Mouse (Mus musculus): ENCODE measurements around the gene Stard7.

Stard7 gene

GRCm38 (mm10) chr2:127272806-127273205 is 2.8 kb downstream of the Stard7 start:
- CTCF ChIA-PET: no interaction called here

- CTCF ChIA-PET: no interaction called here
Observed at GRCm38 (mm10) chr2:127274590-127274989, 4.6 kb downstream of the Stard7 start.

- CTCF ChIA-PET: interaction anchor here (0.6 kb wide), 1 partner anchor 1022 kb away, joined by 5 read pairs; no protein-coding TSS in a partner anchor
Observed at GRCm38 (mm10) chr2:127275551-127276320, 5.7 kb downstream of the Stard7 start.

GRCm38 (mm10) chr2:127278162-127278561 is 8.1 kb downstream of the Stard7 start:
- CTCF ChIA-PET: no interaction called here

GRCm38 (mm10) chr2:127292250-127292649 is 22.2 kb downstream of the Stard7 start:
- CTCF ChIA-PET: no interaction called here

GRCm38 (mm10) chr2:127297001-127297805 is 27.2 kb downstream of the Stard7 start:
- CTCF ChIA-PET: no interaction called here

GRCm38 (mm10) chr2:127298056-127298455 is 28.0 kb downstream of the Stard7 start:
- CTCF ChIA-PET: no interaction called here

GRCm38 (mm10) chr2:127300701-127301100 is 30.7 kb downstream of the Stard7 start:
- CTCF ChIA-PET: no interaction called here

- CTCF ChIA-PET: interaction anchor here (0.7 kb wide), 1 partner anchor 18 kb away, joined by 3 read pairs; no protein-coding TSS in a partner anchor
Observed at GRCm38 (mm10) chr2:127301883-127302282, 31.9 kb downstream of the Stard7 start.

GRCm38 (mm10) chr2:127304192-127304591 is 34.2 kb downstream of the Stard7 start:
- CTCF ChIA-PET: interaction anchor here (0.5 kb wide), 1 partner anchor 680 kb away, joined by 9 read pairs; no protein-coding TSS in a partner anchor

- CTCF ChIA-PET: interaction anchor here (0.5 kb wide), 1 partner anchor 681 kb away, joined by 9 read pairs; no protein-coding TSS in a partner anchor
Observed at GRCm38 (mm10) chr2:127304609-127305210, 34.7 kb downstream of the Stard7 start.

- CTCF ChIA-PET: interaction anchor here (0.7 to 1.4 kb wide), 2 partner anchors 27 to 40 kb away, joined by 4 to 13 read pairs; no protein-coding TSS in a partner anchor
Observed at GRCm38 (mm10) chr2:127306123-127306522, 36.1 kb downstream of the Stard7 start.

GRCm38 (mm10) chr2:127307179-127307578 is 37.2 kb downstream of the Stard7 start:
- CTCF ChIA-PET: interaction anchor here (0.6 to 2.1 kb wide), 4 partner anchors 12 to 39 kb away, joined by 4 to 15 read pairs (median 4); no protein-coding TSS in a partner anchor

GRCm38 (mm10) chr2:127308660-127309059 is 38.6 kb downstream of the Stard7 start:
- CTCF ChIA-PET: interaction anchor here (0.7 to 2.1 kb wide), 3 partner anchors 28 to 57 kb away, joined by 3 to 15 read pairs (median 4); no protein-coding TSS in a partner anchor

- CTCF ChIA-PET: interaction anchor here (0.9 kb wide), 1 partner anchor 31 kb away, joined by 8 read pairs; no protein-coding TSS in a partner anchor
Observed at GRCm38 (mm10) chr2:127310246-127310645, 40.2 kb downstream of the Stard7 start.

GRCm38 (mm10) chr2:127310685-127311084 is 40.7 kb downstream of the Stard7 start:
- CTCF ChIA-PET: interaction anchor here (0.5 to 0.9 kb wide), 2 partner anchors 30 to 132 kb away, joined by 8 to 10 read pairs; no protein-coding TSS in a partner anchor

- CTCF ChIA-PET: interaction anchor here (0.5 to 1.1 kb wide), 5 partner anchors 24 to 132 kb away, joined by 3 to 10 read pairs (median 3); no protein-coding TSS in a partner anchor
Observed at GRCm38 (mm10) chr2:127311193-127311592, 41.2 kb downstream of the Stard7 start.

GRCm38 (mm10) chr2:127312801-127313200 is 42.8 kb downstream of the Stard7 start:
- CTCF ChIA-PET: interaction anchor here (0.9 kb wide), 1 partner anchor 9 kb away, joined by 3 read pairs; no protein-coding TSS in a partner anchor

GRCm38 (mm10) chr2:127313878-127314277 is 43.9 kb downstream of the Stard7 start:
- CTCF ChIA-PET: interaction anchor here (0.8 to 1.0 kb wide), 3 partner anchors 21 to 25 kb away, joined by 3 to 4 read pairs (median 3); no protein-coding TSS in a partner anchor

- CTCF ChIA-PET: interaction anchor here (0.6 to 1.0 kb wide), 5 partner anchors 20 to 1698 kb away, joined by 3 to 5 read pairs (median 3); partner anchors contain the start of gene Dusp2
Observed at GRCm38 (mm10) chr2:127314467-127315154, 44.6 kb downstream of the Stard7 start.

GRCm38 (mm10) chr2:127315155-127315470 is 45.1 kb downstream of the Stard7 start:
- CTCF ChIA-PET: interaction anchor here (0.6 to 1.0 kb wide), 2 partner anchors 22 to 1698 kb away, joined by 3 read pairs; no protein-coding TSS in a partner anchor

All from spleen, embryonic (tissue).